Mouse (Mus musculus) 416B (cell line): ENCODE data around the gene Polg.

ENCODE experiments used
- DNase-seq: peaks from one replicate; pipeline ENCODE4 v3.0.0; 2011; ENCODE audit warnings: low read depth

The Polg gene

DNA sequence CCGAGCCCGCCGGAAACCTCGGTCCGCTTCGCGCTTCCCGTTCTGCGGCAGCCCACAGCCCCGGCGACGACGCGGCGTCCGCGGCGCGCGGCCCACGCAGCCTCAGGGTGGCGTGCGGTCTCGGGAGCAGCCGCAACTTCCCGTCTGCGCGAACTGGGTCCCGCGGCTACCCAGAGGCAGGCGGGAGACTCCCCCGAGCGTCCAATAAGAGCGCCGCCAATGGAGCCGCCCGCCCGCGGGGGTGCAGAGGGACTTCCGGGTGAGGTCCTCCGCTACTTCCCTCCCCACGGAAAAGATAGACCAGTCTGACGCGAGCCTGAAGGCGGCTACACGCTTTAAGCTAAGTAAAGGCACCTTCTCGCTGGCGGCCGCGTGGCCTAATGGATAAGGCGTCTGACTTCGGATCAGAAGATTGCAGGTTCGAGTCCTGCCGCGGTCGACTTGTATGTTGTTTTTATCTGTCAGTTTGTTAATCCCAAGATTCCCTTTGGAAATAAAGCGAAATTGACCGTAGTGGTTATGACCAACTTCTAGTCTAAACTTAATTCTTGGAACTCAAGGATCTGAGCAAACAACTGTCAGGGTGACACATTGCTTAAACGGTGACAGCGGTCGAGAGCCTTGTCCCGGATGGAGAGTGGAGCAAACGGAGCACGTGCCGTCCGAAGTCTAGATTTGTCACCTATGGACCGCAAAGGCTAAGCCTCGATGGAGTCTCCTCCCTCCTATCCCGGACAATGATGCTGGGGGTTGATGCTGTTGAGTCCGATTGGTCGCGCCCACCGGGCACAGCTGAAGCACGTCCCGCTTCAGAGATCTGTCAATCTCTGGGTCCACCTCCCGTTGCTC, at the start of gene Polg:
TSS of gene Polg (minus strand) at position 310 of the 849 bp plus-strand sequence.
- peak; percentile 98 for DNase-seq

DNA sequence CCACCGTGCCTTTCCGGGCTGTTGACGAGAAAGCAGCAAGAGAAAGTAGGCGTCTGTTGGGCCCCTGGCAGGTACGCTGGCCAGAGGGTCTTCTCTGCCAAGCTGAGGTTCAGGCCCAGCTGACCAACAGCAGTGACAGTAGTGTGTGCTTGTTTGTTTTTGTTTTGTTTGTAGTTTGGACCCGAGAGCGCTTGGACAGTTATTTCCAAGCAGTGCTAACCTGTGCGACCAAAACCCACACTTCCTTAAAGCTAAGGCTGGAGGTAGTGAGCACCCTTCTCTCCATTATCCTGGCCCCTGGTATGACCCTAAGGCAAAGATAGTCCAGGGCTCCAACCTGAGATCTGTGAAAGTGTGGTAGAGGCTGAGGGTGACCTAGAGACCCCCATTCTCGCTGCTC, 49.7 kb upstream of the Polg start:
- DNase-seq: no peak

- DNase-seq: no peak
These were observed 49.1 kb upstream of the Polg start for GRCm38 (mm10) chr7:79515221-79515743.

DNA sequence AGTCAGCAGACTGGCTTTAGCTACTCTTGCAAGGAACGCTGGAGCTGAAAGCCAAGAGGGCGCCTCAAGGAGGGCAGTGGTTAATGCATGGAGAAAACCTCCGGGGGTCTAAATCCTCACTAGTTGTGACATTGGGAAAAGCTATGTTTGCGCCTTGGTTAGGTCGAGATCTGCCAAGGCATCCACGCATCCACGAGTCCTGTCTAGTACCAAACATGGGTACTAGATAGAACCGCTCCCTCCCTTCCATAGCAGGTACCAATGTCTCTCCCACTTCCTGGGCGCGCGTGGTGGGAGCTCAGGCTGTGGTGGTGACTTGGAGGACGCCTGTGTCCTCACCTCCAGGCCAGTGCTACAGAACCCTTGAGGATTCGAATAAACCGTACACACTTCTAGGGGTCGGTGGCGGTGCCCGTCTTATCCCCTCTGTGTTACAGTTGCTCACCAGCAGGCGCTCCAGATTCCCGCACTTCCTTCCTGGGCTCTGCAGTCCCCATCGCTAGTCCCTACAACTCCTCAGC, 48.3 kb upstream of the Polg start:
- DNase-seq: no peak

- no peak for DNase-seq
These were observed 47.3 kb upstream of the Polg start for GRCm38 (mm10) chr7:79513466-79513865.

GRCm38 (mm10) chr7:79512496-79512895, 46.3 kb upstream of the Polg start:
- DNase-seq: no peak

GRCm38 (mm10) chr7:79511656-79512055, 45.5 kb upstream of the Polg start:
- no peak for DNase-seq

GRCm38 (mm10) chr7:79511181-79511580, 45.0 kb upstream of the Polg start:
- DNase-seq: no peak

- DNase-seq: no peak
These were observed 44.5 kb upstream of the Polg start for GRCm38 (mm10) chr7:79510686-79511085.

- DNase-seq: no peak
These were observed 43.5 kb upstream of the Polg start for GRCm38 (mm10) chr7:79509710-79510109.

GRCm38 (mm10) chr7:79509235-79509607, 43.1 kb upstream of the Polg start:
- DNase-seq: no peak

DNA sequence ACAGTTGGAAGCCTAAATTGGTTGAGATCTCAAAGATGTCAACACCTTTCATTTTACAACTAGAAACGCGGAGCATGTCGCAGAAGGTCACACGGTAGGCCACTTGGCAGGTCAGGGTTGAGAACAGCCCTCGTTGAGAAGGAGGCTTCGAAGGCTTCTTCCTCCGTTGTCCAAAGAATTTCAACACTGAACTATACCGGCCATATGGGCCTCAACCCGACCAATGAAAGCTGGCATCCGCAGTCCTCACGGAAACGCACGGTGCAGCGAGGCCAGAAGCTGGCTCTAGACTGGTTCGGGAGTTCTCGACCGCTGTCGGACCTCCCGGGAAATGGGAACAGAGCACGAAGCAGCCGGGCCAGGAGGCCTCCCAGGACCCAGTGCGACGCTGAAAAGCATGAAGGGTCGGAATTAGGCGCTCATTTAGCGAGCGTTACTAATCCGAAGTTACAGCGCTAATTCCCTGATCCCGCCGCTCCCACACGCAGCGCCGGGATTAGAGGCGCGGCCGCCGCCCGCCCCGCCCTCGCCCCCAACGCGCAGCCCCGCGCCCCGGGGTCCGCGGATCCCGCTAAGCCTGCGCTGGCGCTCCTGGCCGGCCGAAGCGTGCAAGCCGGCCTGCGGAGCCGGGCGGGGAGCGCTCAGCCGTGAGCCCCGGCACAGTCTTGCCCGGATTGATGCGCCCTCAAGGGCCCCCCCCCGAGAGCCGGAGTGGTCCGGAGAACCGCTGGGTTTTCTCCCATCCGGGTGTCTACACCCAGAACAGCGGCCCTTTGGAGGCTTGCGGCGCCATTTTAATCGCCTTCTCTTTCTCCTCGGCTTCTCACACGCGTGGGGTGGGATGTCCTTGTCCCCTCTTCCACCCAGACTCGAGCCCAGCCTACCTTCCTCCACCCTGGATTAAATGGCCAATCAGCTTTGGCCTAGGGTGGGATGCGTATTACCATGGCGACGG, 42.4 kb upstream of the Polg start:
- no peak for DNase-seq

DNA sequence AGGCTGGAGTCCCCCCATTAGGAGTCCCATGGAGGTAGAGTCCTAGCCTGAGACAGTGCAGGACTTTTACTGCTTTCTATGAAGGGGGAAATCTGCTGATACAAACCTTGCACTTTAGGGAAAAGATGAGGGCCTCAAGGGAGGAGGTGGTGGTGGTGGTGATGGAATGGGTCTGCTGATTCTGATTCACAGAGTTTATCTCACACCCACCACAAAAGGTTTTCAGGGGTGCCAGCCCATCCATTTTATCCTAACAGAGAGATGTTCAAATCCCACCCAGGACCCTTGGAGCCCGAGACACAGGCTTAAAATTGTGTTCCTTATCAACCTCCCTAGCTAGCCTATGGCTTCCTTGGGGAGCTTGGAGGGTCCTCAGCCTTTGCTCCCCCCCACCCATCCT, 41.6 kb upstream of the Polg start:
- no peak for DNase-seq

DNA sequence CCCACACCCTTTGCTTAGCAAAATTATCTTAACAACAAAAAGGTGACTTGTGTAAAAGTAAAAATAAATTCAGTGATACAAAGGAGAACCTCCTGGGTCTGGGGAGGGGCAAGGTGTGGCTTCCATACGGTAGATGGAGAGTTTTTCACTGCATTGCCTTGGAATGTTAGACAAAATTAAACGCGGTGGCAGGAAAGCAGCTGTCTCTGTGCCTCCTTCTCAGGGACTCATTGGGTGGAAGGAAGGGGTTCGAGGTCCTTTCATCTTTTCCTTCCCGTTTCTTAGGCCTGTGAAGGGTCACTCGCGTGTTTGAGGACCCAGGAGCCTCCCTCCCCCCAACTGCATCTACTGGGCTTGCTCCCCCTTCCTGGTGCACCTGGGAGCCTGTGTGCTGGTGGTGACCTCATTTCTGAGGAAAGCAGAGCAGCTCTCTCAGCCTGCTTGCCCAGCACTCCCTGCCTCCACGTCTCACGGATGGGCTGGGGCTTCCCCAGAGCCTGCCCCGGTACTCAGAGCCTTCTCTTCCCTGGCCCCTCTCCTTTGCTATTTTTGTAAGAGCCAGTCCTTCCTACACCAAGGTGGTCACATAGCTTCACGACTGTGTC, 41.0 kb upstream of the Polg start:
- no peak for DNase-seq

- no peak for DNase-seq
These were observed 40.4 kb upstream of the Polg start for GRCm38 (mm10) chr7:79506531-79507090.

GRCm38 (mm10) chr7:79505876-79506530, 39.8 kb upstream of the Polg start:
- no peak for DNase-seq

GRCm38 (mm10) chr7:79505376-79505775, 39.2 kb upstream of the Polg start:
- no peak for DNase-seq

DNA sequence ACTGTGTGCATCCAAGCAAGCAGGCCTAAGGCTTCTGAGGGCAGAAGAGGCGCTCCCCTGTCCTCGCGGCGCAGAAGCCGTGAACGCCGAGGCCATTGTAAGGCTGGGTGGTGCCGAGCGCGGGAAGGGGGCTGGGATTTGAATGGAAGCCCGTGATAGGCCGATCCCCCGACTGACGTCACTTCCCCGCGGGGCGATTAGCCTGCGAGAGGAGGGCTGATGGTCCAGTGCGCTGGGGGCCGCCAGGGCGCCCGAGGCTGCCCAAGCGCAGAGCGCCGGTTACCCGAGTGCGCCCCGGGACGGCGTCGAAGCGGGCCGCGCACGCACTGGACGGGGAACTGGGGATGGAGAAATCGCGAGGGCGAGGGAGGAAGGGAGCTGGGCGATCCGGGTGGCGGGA, 38.6 kb upstream of the Polg start:
- no peak for DNase-seq

DNA sequence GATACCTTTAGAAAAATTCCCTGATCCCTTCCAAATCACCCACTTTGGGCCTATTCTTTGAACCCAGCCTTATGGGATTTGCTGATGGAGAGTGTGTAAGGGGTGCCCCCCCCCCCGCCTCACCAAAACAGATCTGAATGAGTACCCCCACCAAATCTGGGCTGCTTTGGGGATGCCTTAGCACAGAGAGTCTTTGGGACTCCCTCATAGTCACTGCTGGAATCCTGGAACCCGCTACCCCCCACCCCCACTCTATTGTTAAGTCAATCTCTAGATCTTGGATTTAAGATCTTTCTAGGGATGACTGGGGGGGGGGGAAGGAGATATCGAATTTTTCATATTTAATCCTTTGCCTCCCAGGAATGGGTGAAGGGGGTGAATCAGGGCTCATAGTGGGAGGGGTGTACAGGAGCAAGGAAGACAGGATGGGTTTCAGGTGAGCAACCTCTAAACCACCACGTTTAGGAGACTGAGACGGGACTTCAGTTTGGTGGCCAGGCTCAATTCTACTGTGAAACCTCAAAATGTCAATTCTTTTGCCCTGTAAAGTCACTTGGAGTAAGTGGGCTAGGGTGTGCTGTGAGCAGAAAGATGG, 37.6 kb upstream of the Polg start:
- no peak for DNase-seq

- DNase-seq: no peak
These were observed 36.9 kb upstream of the Polg start for GRCm38 (mm10) chr7:79503103-79503455.
